Mouse (Mus musculus) hindbrain, embryonic 16.5 days (tissue): ENCODE results near the gene Pnpo. TPM values are rescaled to one million over a fixed set of nuclear protein-coding genes. Genes with fewer than 3 reads are reported as not detected.

Experiments used
- ATAC-seq: fragments of 200-750 bp; cut with Nextera tagmentation; 2 replicates; pipeline ENCODE4 v1.8.0; 2017; ENCODE audit warnings: moderate TSS enrichment, moderate library complexity
- H3K27ac ChIP-seq: fragments of 300-500 bp; sonication (generic); 2 replicates; pipeline ENCODE4 v1.5.1; 2014; ENCODE audit warnings: low read depth, mild to moderate bottlenecking, control low read depth, low read length, moderate library complexity
- H3K27me3 ChIP-seq: fragments of 300-500 bp; sonication (generic); replicated peaks from 2 replicates; pipeline ENCODE4 v1.6.1; 2014; ENCODE audit warnings: low read length; ENCODE audit not compliant: control insufficient read depth, insufficient read depth
- H3K36me3 ChIP-seq: fragments of 300-500 bp; sonication (generic); 2 replicates; pipeline ENCODE4 v1.6.1; 2014; ENCODE audit warnings: mild to moderate bottlenecking, low read length, moderate library complexity, mixed read lengths; ENCODE audit not compliant: control insufficient read depth, insufficient read depth
- H3K4me1 ChIP-seq: fragments of 300-500 bp; sonication (generic); 2 replicates; pipeline ENCODE4 v1.6.1; 2014; ENCODE audit warnings: low read depth, low read length; ENCODE audit not compliant: control insufficient read depth, insufficient read depth
- H3K4me2 ChIP-seq: fragments of 300-500 bp; sonication (generic); 2 replicates; pipeline ENCODE4 v1.6.1; 2014; ENCODE audit warnings: mild to moderate bottlenecking, low read length, control low read depth, moderate library complexity
- H3K4me3 ChIP-seq: fragments of 300-500 bp; sonication (generic); 2 replicates; pipeline ENCODE4 v1.5.1; 2014; ENCODE audit warnings: mild to moderate bottlenecking, low read length, control low read depth, moderate library complexity
- H3K9ac ChIP-seq: fragments of 300-500 bp; sonication (generic); 2 replicates; pipeline ENCODE4 v1.6.1; 2014; ENCODE audit warnings: low read depth, mild to moderate bottlenecking, control low read depth, low read length, moderate library complexity
- H3K9me3 ChIP-seq: fragments of 300-500 bp; sonication (generic); 2 replicates; pipeline ENCODE4 v1.6.1; 2014; ENCODE audit warnings: mild to moderate bottlenecking, low read length, moderate library complexity; ENCODE audit not compliant: control insufficient read depth
- whole genome bisulfite sequencing: fragments of 180-500 bp; shearing (Covaris S2); extraction: QIAGEN DNeasy Blood & Tissue Kit; methylation state at CpG from one replicate; pipeline ENCODE4 v1.1.7; 2014; 5-methylcytosine and 5-hydroxymethylcytosine counted together
- polyA plus RNA-seq: library from polyadenylated mRNA; unstranded; fragments of >200 nt; fragmentation: Nextera tagmentation; extraction: Ambion mirVana; gene quantifications from 2 replicates; pipeline ENCODE4 v1.2.1, GENCODE M21; 2015

The Pnpo gene
- polyA plus RNA-seq, 1 experiment from 2014 or later = 36.2 TPM

- Histone ChIP-seq H3K4me2 (no peak overlapping the region), H3K9me3 (no peaks in the 10 kb centered on the region), H3K4me1 (peaks cover 9% of the 10 kb centered on the region), H3K27me3 (no peaks in the 10 kb centered on the region), H3K27ac (no peak overlapping the region), H3K9ac (no peak overlapping the region), H3K36me3 (no peaks in the 10 kb centered on the region), H3K4me3 (no peak overlapping the region)
- ATAC-seq = no peak
- WGBS = 76% methylated on average over 6 of the region's 6 CpGs
Observed at GRCm38 (mm10) chr11:96919003-96919402, 24.8 kb downstream of the Pnpo start.

GRCm38 (mm10) chr11:96917415-96917814, 26.4 kb downstream of the Pnpo start:
- ATAC-seq = no peak
- 94% methylated on average over 6 of the region's 6 CpGs for WGBS
- H3K27ac ChIP-seq = no peak overlapping the region
- H3K4me3 ChIP-seq = no peak overlapping the region
- no peak overlapping the region for H3K9ac ChIP-seq
- H3K9me3 ChIP-seq = no peaks in the 10 kb centered on the region
- no peak overlapping the region for H3K4me2 ChIP-seq
- peaks cover 9% of the 10 kb centered on the region for H3K4me1 ChIP-seq
- no peaks in the 10 kb centered on the region for H3K36me3 ChIP-seq
- H3K27me3 ChIP-seq = no peaks in the 10 kb centered on the region

GRCm38 (mm10) chr11:96916885-96917396, 26.8 kb downstream of the Pnpo start:
- WGBS = 34% methylated on average over 13 of the region's 13 CpGs
- Histone ChIP-seq H3K9ac (no peak overlapping the region), H3K4me3 (peak overlapping the region; percentile 28)

GRCm38 (mm10) chr11:96916044-96916884, 27.5 kb downstream of the Pnpo start, which contains the start of gene Cdk5rap3:
TSS of gene Cdk5rap3 (minus strand) at chr11:96916496.
- peak within 1 kb of the TSS; percentile 76 for H3K9ac ChIP-seq
- under 1% methylated on average over 55 of the region's 55 CpGs for WGBS

More at GRCm38 (mm10) chr11:96916885-96917396, 26.8 kb downstream of the Pnpo start:
- Histone ChIP-seq H3K27ac (no peak overlapping the region), H3K36me3 (no peaks in the 10 kb centered on the region), H3K4me2 (peak overlapping the region; percentile 46), H3K27me3 (no peaks in the 10 kb centered on the region), H3K9me3 (no peaks in the 10 kb centered on the region), H3K4me1 (peaks cover 9% of the 10 kb centered on the region)
- peak; percentile 0; the same call in 1 of the 2 replicates for ATAC-seq

GRCm38 (mm10) chr11:96912682-96913081, 31.1 kb downstream of the Pnpo start:
- no peaks in the 10 kb centered on the region for H3K9me3 ChIP-seq
- no peak overlapping the region for H3K4me3 ChIP-seq
- 89% methylated on average over 11 of the region's 11 CpGs for WGBS
- H3K27me3 ChIP-seq = no peaks in the 10 kb centered on the region
- H3K9ac ChIP-seq = no peak overlapping the region
- H3K36me3 ChIP-seq = peaks cover 10% of the 10 kb centered on the region
- H3K4me1 ChIP-seq = peaks cover 16% of the 10 kb centered on the region
- ATAC-seq = no peak
- H3K27ac ChIP-seq = no peak overlapping the region
- H3K4me2 ChIP-seq = no peak overlapping the region

More at GRCm38 (mm10) chr11:96916044-96916884, 27.5 kb downstream of the Pnpo start, which contains the start of gene Cdk5rap3:
- Histone ChIP-seq H3K36me3 (0 out of 2 replicates have a peak, but pooled peaks cover 2% of the 10 kb centered on the region), H3K9me3 (no peaks in the 10 kb centered on the region), H3K4me1 (peaks cover 9% of the 10 kb centered on the region), H3K27me3 (no peaks in the 10 kb centered on the region), H3K4me2 (peak within 1 kb of the TSS; percentile 93), H3K27ac (peak within 1 kb of the TSS; percentile 48), H3K4me3 (peak within 1 kb of the TSS; percentile 53)
- peak; percentile 99 for ATAC-seq

GRCm38 (mm10) chr11:96910003-96910402, 33.8 kb downstream of the Pnpo start:
- no peak overlapping the region for H3K27ac ChIP-seq
- ATAC-seq = peak; percentile 74
- WGBS = 23% methylated on average over 7 of the region's 7 CpGs
- no peaks in the 10 kb centered on the region for H3K27me3 ChIP-seq
- H3K4me2 ChIP-seq = no peak overlapping the region
- no peak overlapping the region for H3K4me3 ChIP-seq
- peaks cover 19% of the 10 kb centered on the region for H3K4me1 ChIP-seq
- H3K9ac ChIP-seq = no peak overlapping the region
- peaks cover 12% of the 10 kb centered on the region for H3K36me3 ChIP-seq
- no peaks in the 10 kb centered on the region for H3K9me3 ChIP-seq

- Histone ChIP-seq H3K4me1 (peaks cover 20% of the 10 kb centered on the region), H3K9ac (no peak overlapping the region), H3K4me3 (no peak overlapping the region), H3K4me2 (no peak overlapping the region), H3K36me3 (peaks cover 12% of the 10 kb centered on the region), H3K27ac (no peak overlapping the region), H3K27me3 (no peaks in the 10 kb centered on the region), H3K9me3 (no peaks in the 10 kb centered on the region)
- ATAC-seq = no peak
- 78% methylated on average over 12 of the region's 12 CpGs for WGBS
Observed at GRCm38 (mm10) chr11:96908594-96908993, 35.2 kb downstream of the Pnpo start.

- no peaks in the 10 kb centered on the region for H3K9me3 ChIP-seq
- peak overlapping the region; percentile 63 for H3K27ac ChIP-seq
- ATAC-seq = no peak
- no peaks in the 10 kb centered on the region for H3K27me3 ChIP-seq
- H3K4me1 ChIP-seq = peaks cover 37% of the 10 kb centered on the region
- peaks cover 9% of the 10 kb centered on the region for H3K36me3 ChIP-seq
- peak overlapping the region; percentile 52 for H3K9ac ChIP-seq
- 27% methylated on average over 15 of the region's 15 CpGs for WGBS
- no peak overlapping the region for H3K4me2 ChIP-seq
- H3K4me3 ChIP-seq = no peak overlapping the region
Observed at GRCm38 (mm10) chr11:96906431-96907161, 37.2 kb downstream of the Pnpo start.
